ENCODE assay signal across 9 mouse cellular contexts in genomic region chr11:120040440-120040839, GRCm38 (mm10). TPM values are rescaled to one million over a fixed set of nuclear protein-coding genes. Genes with fewer than 3 reads are reported as not detected.
DNase-seq lines count a peak whose midpoint lies in the region; ATAC-seq and TF ChIP-seq lines count a peak whose summit lies in the region.
"Had no signal": no experiment of that assay in that cellular context is flagged by ENCODE, and none has a peak within 500 bp of the region (broad histone marks: within the 10 kb centered on the region; RNA-seq: fewer than 3 reads in every experiment).

No protein-coding gene starts in this region.

- H3K27ac ChIP-seq in heart, embryonic 15.5 days, result peak overlapping the region; percentile 71; the same call in 1 of the 2 replicates
- H3K27ac ChIP-seq in stomach, embryonic 14.5 days (ENCODE audit: low read length), result peak overlapping the region; percentile 21; the same call in 1 of the 2 replicates
- no peak overlapping the region for H3K27ac ChIP-seq in stomach, postnatal 0 days (replicated peaks)
- peak overlapping the region; percentile 91 for H3K27ac ChIP-seq in lung, postnatal 0 days (ENCODE audit: low read length)

- H3K9ac ChIP-seq in heart, embryonic 15.5 days, result no peak overlapping the region
- H3K9ac ChIP-seq in stomach, embryonic 14.5 days (replicated peaks; ENCODE audit: low read depth, low read length), result no peak overlapping the region
- H3K9ac ChIP-seq in stomach, postnatal 0 days (ENCODE audit: low read length), result no peak overlapping the region
- no peak overlapping the region for H3K9ac ChIP-seq in lung, postnatal 0 days (replicated peaks; ENCODE audit: low read depth)

- H3K27me3 ChIP-seq in heart, embryonic 15.5 days, result peaks cover 8% of the 10 kb centered on the region
- no peaks in the 10 kb centered on the region for H3K27me3 ChIP-seq in stomach, embryonic 14.5 days (ENCODE audit: control insufficient read depth, insufficient read depth, low read length)
- H3K27me3 ChIP-seq in stomach, postnatal 0 days (ENCODE audit: control insufficient read depth, insufficient read depth, low read length), result no peaks in the 10 kb centered on the region
- H3K27me3 ChIP-seq in lung, postnatal 0 days (replicated peaks; ENCODE audit: insufficient read depth, low read length), result no peaks in the 10 kb centered on the region

- H3K4me3 ChIP-seq in heart, embryonic 15.5 days, result no peak overlapping the region
- H3K4me3 ChIP-seq in stomach, embryonic 14.5 days (ENCODE audit: low read depth, low read length), result no peak overlapping the region
- no peak overlapping the region for H3K4me3 ChIP-seq in stomach, postnatal 0 days (ENCODE audit: low read depth, low read length)
- H3K4me3 ChIP-seq in lung, postnatal 0 days (ENCODE audit: low read depth, low read length), result no peak overlapping the region

- H3K9me3 ChIP-seq in heart, embryonic 15.5 days (replicated peaks), result no peaks in the 10 kb centered on the region
- H3K9me3 ChIP-seq in stomach, embryonic 14.5 days (ENCODE audit: control insufficient read depth, low read depth, low read length), result no peaks in the 10 kb centered on the region
- no peaks in the 10 kb centered on the region for H3K9me3 ChIP-seq in stomach, postnatal 0 days (ENCODE audit: control insufficient read depth, low read length)
- no peaks in the 10 kb centered on the region for H3K9me3 ChIP-seq in lung, postnatal 0 days (ENCODE audit: low read length)

- H3K4me1 ChIP-seq in heart, embryonic 15.5 days (replicated peaks), result peaks cover 38% of the 10 kb centered on the region
- H3K4me1 ChIP-seq in stomach, embryonic 14.5 days (ENCODE audit: control insufficient read depth, insufficient read depth, low read length), result 0 out of 2 replicates have a peak, but pooled peaks cover 3% of the 10 kb centered on the region
- no peaks in the 10 kb centered on the region for H3K4me1 ChIP-seq in stomach, postnatal 0 days (replicated peaks; ENCODE audit: control insufficient read depth, insufficient read depth)
- peaks cover 5% of the 10 kb centered on the region; the same call in 1 of the 2 replicates for H3K4me1 ChIP-seq in lung, postnatal 0 days (ENCODE audit: insufficient read depth, low read depth, low read length)

- no peak for TF ChIP-seq EP300 in stomach, postnatal 0 days (optimal IDR thresholded peaks at IDR 0.05)
- no peak for TF ChIP-seq EP300 in lung, postnatal 0 days (IDR thresholded peaks at IDR 0.05)

- no peak overlapping the region for H3K4me2 ChIP-seq in heart, embryonic 15.5 days
- H3K4me2 ChIP-seq in stomach, embryonic 14.5 days (replicated peaks; ENCODE audit: low read depth, low read length), result no peak overlapping the region
- H3K4me2 ChIP-seq in stomach, postnatal 0 days (replicated peaks; ENCODE audit: low read depth), result no peak overlapping the region
- H3K4me2 ChIP-seq in lung, postnatal 0 days (replicated peaks; ENCODE audit: low read depth, low read length), result peak overlapping the region; percentile 17; the same call in 1 of the 2 replicates

- ATAC-seq in heart, embryonic 15.5 days (replicated peaks; ENCODE audit: insufficient number of reproducible peaks, insufficient read depth, low FRiP score, low read depth), result 0 out of 2 replicates have a peak, but pooled peaks have one; percentile 19
- ATAC-seq in stomach, embryonic 14.5 days (ENCODE audit: insufficient number of reproducible peaks, insufficient read depth, low FRiP score, low read depth), result no peak
- ATAC-seq in stomach, postnatal 0 days (ENCODE audit: low FRiP score, low TSS enrichment), result no peak
- ATAC-seq in lung, postnatal 0 days, result peak; percentile 5; the same call in 1 of the 2 replicates
- no peak for ATAC-seq in inflammation-experienced regulatory T-cells, adult 6 months
- ATAC-seq: forebrain, embryonic 16.5 days; midbrain, embryonic 16.5 days had no signal

- no peaks in the 10 kb centered on the region for H3K36me3 ChIP-seq in heart, embryonic 15.5 days
- H3K36me3 ChIP-seq in stomach, embryonic 14.5 days (ENCODE audit: control insufficient read depth, insufficient read depth, low read length), result no peaks in the 10 kb centered on the region
- H3K36me3 ChIP-seq in stomach, postnatal 0 days (ENCODE audit: control insufficient read depth, insufficient read depth, low read length), result no peaks in the 10 kb centered on the region
- no peaks in the 10 kb centered on the region for H3K36me3 ChIP-seq in lung, postnatal 0 days (ENCODE audit: insufficient read depth, low read length)

- no peak for TF ChIP-seq CTCF in stomach, postnatal 0 days (IDR thresholded peaks at IDR 0.05; ENCODE audit: low read depth)
- peak; percentile 31 for TF ChIP-seq CTCF in lung, postnatal 0 days (IDR thresholded peaks at IDR 0.05)

- 59% methylated on average over 8 of the region's 8 CpGs for WGBS in heart, embryonic 15.5 days
- 60% methylated on average over 8 of the region's 8 CpGs for whole genome bisulfite sequencing in stomach, embryonic 14.5 days
- 60% methylated on average over 8 of the region's 8 CpGs for WGBS in stomach, postnatal 0 days
- WGBS in lung, postnatal 0 days, result 49% methylated on average over 8 of the region's 8 CpGs

- no peak for DNase-seq in heart, postnatal 14 days
- DNase-seq in stomach, postnatal 0 days (ENCODE audit: low spot score), result no peak
- DNase-seq in lung, postnatal 0 days (ENCODE audit: low spot score), result peak; percentile 76
- no peak for DNase-seq in embryo, embryonic 10 days (ENCODE audit: low spot score)

- intact Hi-C loops in heart, postnatal 14 days (cut with DNase I), result no loop called here

RNA-seq across cellular contexts. Expression of gene Aatk, which starts 6.5 kb away (rescaled TPM):
- 0.68 and 2.5 TPM in 2 replicates for polyA plus RNA-seq in heart, embryonic 15.5 days (2015; fragmentation: Nextera tagmentation; extraction: Ambion mirVana)
- 1 to 10 TPM; 3.7 to 9.0 TPM for total RNA-seq in heart, postnatal 14 days (2021)
- polyA plus RNA-seq in stomach, embryonic 14.5 days (2014; fragmentation: Nextera tagmentation; extraction: Ambion mirVana), result 3.5 and 4.1 TPM in 2 replicates
- 1.6 and 2.1 TPM in 2 replicates for polyA plus RNA-seq in stomach, postnatal 0 days (2015; fragmentation: Nextera tagmentation; extraction: Ambion mirVana)
- polyA plus RNA-seq in lung, postnatal 0 days (2015; fragmentation: Nextera tagmentation; extraction: Ambion mirVana), result 1.4 and 1.7 TPM in 2 replicates
- polyA plus RNA-seq in inflammation-experienced regulatory T-cells, adult 6 months (2017; shearing (Covaris generic)), result not detected

RNA-seq across cellular contexts. Expression of gene Cep131, which starts 46.2 kb away (rescaled TPM):
- 9.9 and 16.5 TPM in 2 replicates for polyA plus RNA-seq in heart, embryonic 15.5 days (2015; fragmentation: Nextera tagmentation; extraction: Ambion mirVana)
- total RNA-seq in heart, postnatal 14 days (2021), result 1 to 10 TPM; 9.1 to 9.6 TPM
- 18.7 and 20.1 TPM in 2 replicates for polyA plus RNA-seq in stomach, embryonic 14.5 days (2014; fragmentation: Nextera tagmentation; extraction: Ambion mirVana)
- polyA plus RNA-seq in stomach, postnatal 0 days (2015; fragmentation: Nextera tagmentation; extraction: Ambion mirVana), result 5.8 and 6.3 TPM in 2 replicates
- 7.6 and 9.6 TPM in 2 replicates for polyA plus RNA-seq in lung, postnatal 0 days (2015; fragmentation: Nextera tagmentation; extraction: Ambion mirVana)
- under 1 TPM; 0.28 to 0.48 (median 0.29) TPM for polyA plus RNA-seq in inflammation-experienced regulatory T-cells, adult 6 months (2017; shearing (Covaris generic))

RNA-seq across cellular contexts. Expression of gene Tepsin, which starts 58.1 kb away (rescaled TPM):
- 13.2 and 17.0 TPM in 2 replicates for polyA plus RNA-seq in heart, embryonic 15.5 days (2015; fragmentation: Nextera tagmentation; extraction: Ambion mirVana)
- total RNA-seq in heart, postnatal 14 days (2021), result 1 to 10 TPM; 9.6 to 10.0 TPM
- 17.2 and 19.0 TPM in 2 replicates for polyA plus RNA-seq in stomach, embryonic 14.5 days (2014; fragmentation: Nextera tagmentation; extraction: Ambion mirVana)
- polyA plus RNA-seq in stomach, postnatal 0 days (2015; fragmentation: Nextera tagmentation; extraction: Ambion mirVana), result 8.3 and 11.5 TPM in 2 replicates
- polyA plus RNA-seq in lung, postnatal 0 days (2015; fragmentation: Nextera tagmentation; extraction: Ambion mirVana), result 8.2 TPM in 2 replicates
- polyA plus RNA-seq in inflammation-experienced regulatory T-cells, adult 6 months (2017; shearing (Covaris generic)), result 10 to 100 TPM in 1 of 3 experiments, 1 to 10 TPM in 2; 8.1 to 12.5 (median 9.3) TPM

RNA-seq across cellular contexts. Expression of gene Ndufaf8, which starts 58.3 kb away (rescaled TPM):
- polyA plus RNA-seq in heart, embryonic 15.5 days (2015; fragmentation: Nextera tagmentation; extraction: Ambion mirVana), result 80.9 and 84.1 TPM in 2 replicates
- total RNA-seq in heart, postnatal 14 days (2021), result 10 to 100 TPM; 55.4 to 59.2 TPM
- 70.1 and 82.6 TPM in 2 replicates for polyA plus RNA-seq in stomach, embryonic 14.5 days (2014; fragmentation: Nextera tagmentation; extraction: Ambion mirVana)
- 84.8 and 84.9 TPM in 2 replicates for polyA plus RNA-seq in stomach, postnatal 0 days (2015; fragmentation: Nextera tagmentation; extraction: Ambion mirVana)
- 69.6 and 76.9 TPM in 2 replicates for polyA plus RNA-seq in lung, postnatal 0 days (2015; fragmentation: Nextera tagmentation; extraction: Ambion mirVana)
- polyA plus RNA-seq in inflammation-experienced regulatory T-cells, adult 6 months (2017; shearing (Covaris generic)), result 10 to 100 TPM; 88.3 to 98.3 (median 92.6) TPM

Comparison
In these comparisons a context has a peak if more than half of its experiments do, and no peak if none do; other contexts are left out.
1. ATAC-seq: peak in heart, embryonic 15.5 days (single experiment) and lung, postnatal 0 days (single experiment); none in stomach, embryonic 14.5 days (single experiment), stomach, postnatal 0 days (single experiment) and inflammation-experienced regulatory T-cells, adult 6 months (single experiment).